Comparison of ENCODE assay signal across 1 mouse cellular context in genomic region chr17:48268276-48268675, GRCm38 (mm10).
TF ChIP-seq lines count a peak whose summit lies in the region.

No protein-coding gene starts in this region.

TF ChIP-seq in MEL, 35 proteins besides CTCF, POLR2A, EP300 and RAD21 (continued from another document):
- TF ChIP-seq E2F4 (IDR thresholded peaks at IDR 0.05; ENCODE audit: borderline replicate concordance, low read depth, low read length) (no peak), TAL1 (IDR thresholded peaks at IDR 0.05; ENCODE audit: low read length) (no peak), GABPA (IDR thresholded peaks at IDR 0.05; ENCODE audit: low read depth, low read length) (no peak), MAX (IDR thresholded peaks at IDR 0.05; ENCODE audit: low read length) (no peak), ETS1 (IDR thresholded peaks at IDR 0.05; ENCODE audit: low read depth, low read length) (no peak), MXI1 (IDR thresholded peaks at IDR 0.05; ENCODE audit: low read depth, low read length) (no peak), USF1 (IDR thresholded peaks at IDR 0.05; ENCODE audit: low read depth, low read length) (no peak), JUND (IDR thresholded peaks at IDR 0.05; ENCODE audit: low read depth, low read length) (no peak), MAZ (IDR thresholded peaks at IDR 0.05; ENCODE audit: low read depth, low read length) (no peak), NELFE (IDR thresholded peaks at IDR 0.05; ENCODE audit: low read depth, low read length) (no peak), TBP (IDR thresholded peaks at IDR 0.05; ENCODE audit: low read depth, low read length) (no peak), MYC (IDR thresholded peaks at IDR 0.05; ENCODE audit: low read depth, low read length) (no peak), HCFC1 (IDR thresholded peaks at IDR 0.05; ENCODE audit: low read depth, low read length) (no peak)
